Mouse (Mus musculus): ENCODE results near the gene Fam50a. TPM values are rescaled to one million over a fixed set of nuclear protein-coding genes. Genes with fewer than 3 reads are reported as not detected.

Gene Fam50a
- polyA plus RNA-seq (2012; rRNA removed): 5.9 and 12.8 TPM in 2 replicates

GRCm38 (mm10) chrX:74312540-74313464 lies at the start of gene Fam50a:
Fam50a (plus strand) TSS chrX:74313033.

DNA sequence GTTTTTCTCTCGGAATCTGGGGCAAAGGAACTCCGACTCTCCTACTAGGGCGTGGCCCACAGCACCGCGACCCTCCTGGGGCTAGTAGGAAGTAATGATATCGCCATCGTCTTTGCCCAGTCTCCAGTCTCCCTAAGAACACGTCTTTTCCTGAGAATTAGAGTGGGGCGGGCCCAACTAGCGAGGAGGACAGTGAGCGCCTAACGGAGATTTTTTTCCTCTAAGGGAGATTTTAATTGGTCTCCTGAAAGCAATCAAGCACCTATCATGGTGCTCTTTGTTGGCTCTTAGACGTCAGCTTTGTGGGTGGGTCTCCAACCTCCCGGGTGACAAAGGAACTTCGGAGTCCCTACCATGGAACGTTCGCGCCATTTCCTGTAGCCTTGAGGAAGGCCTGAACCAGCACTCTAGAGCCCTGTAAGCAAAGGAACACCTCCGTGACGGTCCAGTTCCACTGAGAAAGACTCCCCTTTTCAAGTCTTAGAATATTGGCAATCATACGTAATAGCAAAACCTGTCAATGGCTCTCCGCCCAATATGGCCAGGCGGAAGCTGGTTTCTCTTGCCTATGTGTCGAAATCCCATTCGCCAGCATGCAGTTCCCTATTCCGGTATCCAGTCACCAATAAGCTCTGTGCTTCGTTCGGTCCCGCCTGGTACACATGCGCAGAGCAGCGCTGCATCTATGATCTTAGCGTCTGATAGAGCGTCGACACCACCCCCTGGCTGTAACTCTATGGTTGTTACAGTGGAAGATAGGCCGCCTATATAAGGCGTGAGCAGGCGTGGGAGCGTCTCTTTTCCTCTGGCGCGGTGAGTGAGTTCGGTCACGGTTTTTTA lies 42.6 kb upstream of the Fam50a start, which contains the start of gene Rpl10:
Gene Rpl10 (plus strand): TSS at position 751 of the 840 bp plus-strand sequence.

GRCm38 (mm10) chrX:74281732-74282394 lies 31.0 kb upstream of the Fam50a start, which contains the start of the genes Taz and Dnase1l1:
Taz (plus strand) TSS chrX:74281912.
Dnase1l1 (minus strand) TSS chrX:74282337.

GRCm38 (mm10) chrX:74296538-74297448 lies 16.0 kb upstream of the Fam50a start, which contains the start of gene Atp6ap1:
Atp6ap1 (plus strand) TSS chrX:74297097.

GRCm38 (mm10) chrX:74304867-74305700 lies 7.7 kb upstream of the Fam50a start, which contains the start of gene Gdi1:
Gdi1 (plus strand) TSS chrX:74304998.

DNA sequence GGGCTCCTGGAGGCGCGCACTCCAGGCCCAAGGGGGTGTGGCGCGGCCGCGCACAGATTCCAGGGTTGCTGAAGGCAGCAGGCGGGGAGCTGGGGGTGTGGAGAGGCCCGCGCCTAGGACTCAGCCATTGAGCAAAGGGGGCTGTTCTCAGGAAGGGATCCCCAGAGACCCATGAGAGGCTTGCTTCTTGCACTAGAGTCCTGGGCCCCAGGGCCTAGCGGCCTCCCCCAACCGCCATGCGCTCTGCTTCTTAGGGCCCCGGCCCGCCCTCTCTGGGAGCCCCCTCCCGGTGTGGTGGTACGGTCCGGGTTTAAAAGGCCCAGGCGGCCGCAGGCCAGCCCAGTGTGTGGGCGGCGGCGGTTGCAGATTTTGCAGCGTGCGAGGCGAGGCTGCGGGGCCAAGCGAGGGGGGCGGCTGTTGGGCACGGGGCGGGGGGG lies 15.9 kb downstream of the Fam50a start, which contains the start of gene Plxna3:
Gene Plxna3 (plus strand): TSS at position 342 of the 437 bp plus-strand sequence.

DNA sequence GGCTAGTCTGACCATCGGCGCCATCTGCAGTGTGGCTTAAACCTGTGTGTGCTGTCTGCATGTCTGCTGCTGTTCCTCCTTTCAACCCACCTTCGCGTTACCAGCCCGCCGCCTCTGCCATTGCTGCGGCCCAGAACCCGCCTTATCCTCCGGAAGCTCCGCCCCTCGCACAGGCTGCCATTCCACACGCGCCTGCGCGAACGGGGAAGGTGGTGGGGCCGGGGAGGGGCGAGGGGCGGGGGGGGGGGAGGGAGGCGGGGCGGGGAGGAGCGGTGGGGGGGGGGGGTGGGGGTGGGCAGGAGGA lies 40.6 kb downstream of the Fam50a start, which contains the start of gene Lage3:
Gene Lage3 (minus strand): TSS at position 152 of the 304 bp plus-strand sequence.

Other genes with a start within 250 kb of the Fam50a start
- not detected in 2 replicates for gene Opn1mw, start 185.6 kb upstream of the Fam50a start, polyA plus RNA-seq (2012; rRNA removed)
- gene Mecp2, start 177.7 kb upstream of the Fam50a start, polyA plus RNA-seq (2012; rRNA removed): 1.00 and 1.5 TPM in 2 replicates
- gene Tex28, start 145.2 kb upstream of the Fam50a start, polyA plus RNA-seq (2012; rRNA removed): not detected in 2 replicates
- 0.03 TPM in 1 of 2 replicates, not detected in the other for gene Tktl1, start 135.8 kb upstream of the Fam50a start, polyA plus RNA-seq (2012; rRNA removed)
- gene Flna, start 63.2 kb upstream of the Fam50a start, polyA plus RNA-seq (2012; rRNA removed): 724 and 737 TPM in 2 replicates
- 38.6 and 54.4 TPM in 2 replicates for gene Emd, start 58.3 kb upstream of the Fam50a start, polyA plus RNA-seq (2012; rRNA removed)
- 552 and 637 TPM in 2 replicates for gene Rpl10, start 42.2 kb upstream of the Fam50a start, polyA plus RNA-seq (2012; rRNA removed)
- 36.1 and 42.6 TPM in 2 replicates for gene Taz, start 31.1 kb upstream of the Fam50a start, polyA plus RNA-seq (2012; rRNA removed)
- gene Dnase1l1, start 30.7 kb upstream of the Fam50a start, polyA plus RNA-seq (2012; rRNA removed): 10.1 and 10.4 TPM in 2 replicates
- gene Atp6ap1, start 15.9 kb upstream of the Fam50a start, polyA plus RNA-seq (2012; rRNA removed): 122 and 133 TPM in 2 replicates
- gene Gdi1, start 8.0 kb upstream of the Fam50a start, polyA plus RNA-seq (2012; rRNA removed): 44.9 and 65.9 TPM in 2 replicates
- gene Plxna3, start 16.0 kb downstream of the Fam50a start, polyA plus RNA-seq (2012; rRNA removed): 8.6 and 14.7 TPM in 2 replicates
- 15.4 and 21.1 TPM in 2 replicates for gene Lage3, start 40.6 kb downstream of the Fam50a start, polyA plus RNA-seq (2012; rRNA removed)
- 19.6 and 20.0 TPM in 2 replicates for gene Ubl4a, start 60.2 kb downstream of the Fam50a start, polyA plus RNA-seq (2012; rRNA removed)
- 8.9 and 12.9 TPM in 2 replicates for gene Slc10a3, start 60.3 kb downstream of the Fam50a start, polyA plus RNA-seq (2012; rRNA removed)
- gene Fam3a, start 80.2 kb downstream of the Fam50a start, polyA plus RNA-seq (2012; rRNA removed): 17.4 and 18.0 TPM in 2 replicates
- gene Ikbkg, start 80.3 kb downstream of the Fam50a start, polyA plus RNA-seq (2012; rRNA removed): 3.4 and 5.9 TPM in 2 replicates
- gene G6pdx, start 116.2 kb downstream of the Fam50a start, polyA plus RNA-seq (2012; rRNA removed): 20.4 and 29.5 TPM in 2 replicates
- gene Gm6880, start 168.4 kb downstream of the Fam50a start, polyA plus RNA-seq (2012; rRNA removed): not detected in 2 replicates